Mouse (Mus musculus): ENCODE measurements around the gene Zfp143. TPM values are rescaled to one million over a fixed set of nuclear protein-coding genes. Genes with fewer than 3 reads are reported as not detected.
"Not testable (repeated sequence)": the region's sequence is repeated elsewhere in the genome, so short reads cannot be mapped to it uniquely, and the experiment has no call there.

The Zfp143 gene
- polyA plus RNA-seq, 2 experiments: 8.2 to 8.6 TPM

DNA sequence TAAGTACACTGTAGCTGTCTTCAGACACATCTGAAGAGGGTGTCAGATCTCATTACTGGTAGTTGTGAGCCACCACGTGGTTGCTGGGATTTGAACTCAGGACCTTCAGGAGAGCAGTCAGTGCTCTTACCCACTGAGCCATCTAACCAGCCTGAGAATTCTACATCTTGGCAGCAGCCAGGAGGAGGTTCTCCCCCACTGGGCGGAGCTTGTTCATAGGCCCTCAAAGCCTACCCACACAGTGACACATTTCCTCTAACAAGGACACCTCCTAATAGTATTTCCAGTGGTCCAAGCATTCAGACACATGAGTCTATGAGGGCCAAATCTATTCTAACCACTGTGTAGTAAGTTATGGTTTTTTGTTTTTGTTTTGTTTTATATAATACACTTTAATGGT lies 67.5 kb downstream of the Zfp143 start:
- H3K4me2 ChIP-seq (ENCODE audit: low read depth): no peak overlapping the region
- DNase-seq (ENCODE audit: low read depth in 3 of 3, low spot score in 3 of 3) (no peak), ATAC-seq (ENCODE audit: insufficient read depth) (no peak)
- H3K4me1 ChIP-seq (replicated peaks; ENCODE audit: control insufficient read depth in 2 of 2, insufficient read depth in 2 of 2, low read length in 1 of 2): peaks cover 4 to 10% of the 10 kb centered on the region in 2 experiments
- no peak overlapping the region for H3K27ac ChIP-seq
- H3K9me3 ChIP-seq (ENCODE audit: control insufficient read depth, low read length): no peaks in the 10 kb centered on the region
- TF ChIP-seq CTCF (IDR thresholded peaks at IDR 0.05; ENCODE audit: low read depth): no peak
- TF ChIP-seq EP300 (IDR thresholded peaks at IDR 0.05; ENCODE audit: low read depth): no peak
- no peak overlapping the region for H3K9ac ChIP-seq (replicated peaks)
- no peaks in the 10 kb centered on the region for H3K27me3 ChIP-seq (ENCODE audit: control insufficient read depth, insufficient read depth, low read length)
- H3K36me3 ChIP-seq (replicated peaks; ENCODE audit: control insufficient read depth, insufficient read depth, low read depth): peaks cover 62% of the 10 kb centered on the region
- no peak overlapping the region for H3K4me3 ChIP-seq (ENCODE audit: insufficient read depth in 1 of 2, low read depth in 2 of 2, low read length in 2 of 2)
- 72% methylated on average over 2 of the region's 2 CpGs for WGBS (ENCODE audit: insufficient replicate concordance)

DNA sequence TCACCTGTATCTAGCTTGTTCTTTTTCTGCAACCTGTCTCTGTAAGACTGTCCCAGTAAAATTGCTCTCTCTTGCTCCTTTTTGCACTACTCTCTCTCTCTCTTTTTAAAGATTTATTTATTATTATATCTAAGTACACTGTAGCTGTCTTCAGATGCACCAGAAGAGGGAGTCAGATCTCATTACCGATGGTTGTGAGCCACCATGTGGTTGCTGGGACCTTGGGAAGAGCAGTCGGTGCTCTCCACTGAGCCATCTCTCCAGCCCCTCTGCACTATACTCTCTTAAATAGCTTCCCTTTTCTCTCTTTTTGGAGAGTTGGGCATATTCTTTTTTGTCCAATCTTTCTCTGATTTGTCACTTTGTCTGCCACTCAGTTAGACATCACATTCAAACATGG lies 71.3 kb downstream of the Zfp143 start:
- peaks cover 79% of the 10 kb centered on the region for H3K36me3 ChIP-seq (replicated peaks; ENCODE audit: control insufficient read depth, insufficient read depth, low read depth)
- H3K4me3 ChIP-seq (ENCODE audit: insufficient read depth in 1 of 2, low read depth in 2 of 2, low read length in 2 of 2); H3K9me3 ChIP-seq (ENCODE audit: control insufficient read depth, low read length); H3K27ac ChIP-seq; H3K9ac ChIP-seq (replicated peaks); H3K4me2 ChIP-seq (ENCODE audit: low read depth); ATAC-seq (ENCODE audit: insufficient read depth); DNase-seq (ENCODE audit: low read depth in 3 of 3, low spot score in 3 of 3); H3K4me1 ChIP-seq (replicated peaks; ENCODE audit: control insufficient read depth in 2 of 2, insufficient read depth in 2 of 2, low read length in 1 of 2); H3K27me3 ChIP-seq (ENCODE audit: control insufficient read depth, insufficient read depth, low read length): not testable (repeated sequence)
- 60% methylated on average over 2 of the region's 2 CpGs for WGBS (ENCODE audit: insufficient replicate concordance)

DNA sequence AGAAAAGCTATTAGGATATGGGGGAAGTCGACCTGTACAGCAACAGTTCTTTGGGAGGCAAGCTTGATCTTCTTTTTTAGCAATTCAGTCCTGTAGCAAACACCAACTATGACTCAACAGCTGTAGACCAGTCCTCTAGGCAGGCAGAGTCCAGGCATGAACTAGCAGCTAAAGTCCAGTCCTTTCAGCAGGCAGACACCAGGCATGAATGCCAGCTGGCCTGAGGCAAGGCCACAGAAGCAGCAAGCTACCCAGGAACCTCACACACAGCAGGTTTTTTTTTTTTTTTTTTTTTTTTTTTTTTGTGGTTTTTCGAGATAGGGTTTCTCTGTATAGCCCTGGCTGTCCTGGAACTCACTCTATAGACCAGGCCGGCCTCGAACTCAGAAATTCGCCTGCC lies 73.0 kb downstream of the Zfp143 start:
- Histone ChIP-seq H3K27me3 (ENCODE audit: control insufficient read depth, insufficient read depth, low read length) (no peaks in the 10 kb centered on the region), H3K27ac (no peak overlapping the region), H3K4me1 (replicated peaks; ENCODE audit: control insufficient read depth in 2 of 2, insufficient read depth in 2 of 2, low read length in 1 of 2) (no peaks in the 10 kb centered on the region), H3K36me3 (replicated peaks; ENCODE audit: control insufficient read depth, insufficient read depth, low read depth) (peaks cover 82% of the 10 kb centered on the region), H3K4me2 (ENCODE audit: low read depth) (no peak overlapping the region), H3K4me3 (ENCODE audit: insufficient read depth in 1 of 2, low read depth in 2 of 2, low read length in 2 of 2) (no peak overlapping the region), H3K9ac (replicated peaks) (no peak overlapping the region), H3K9me3 (ENCODE audit: control insufficient read depth, low read length) (no peaks in the 10 kb centered on the region)
- WGBS (ENCODE audit: insufficient replicate concordance): 69% methylated on average over 5 of the region's 5 CpGs
- ATAC-seq (ENCODE audit: insufficient read depth): no peak
- TF ChIP-seq CTCF (IDR thresholded peaks at IDR 0.05; ENCODE audit: low read depth) (no peak), EP300 (IDR thresholded peaks at IDR 0.05; ENCODE audit: low read depth) (no peak)
- DNase-seq (ENCODE audit: low read depth in 3 of 3, low spot score in 3 of 3): no peak

DNA sequence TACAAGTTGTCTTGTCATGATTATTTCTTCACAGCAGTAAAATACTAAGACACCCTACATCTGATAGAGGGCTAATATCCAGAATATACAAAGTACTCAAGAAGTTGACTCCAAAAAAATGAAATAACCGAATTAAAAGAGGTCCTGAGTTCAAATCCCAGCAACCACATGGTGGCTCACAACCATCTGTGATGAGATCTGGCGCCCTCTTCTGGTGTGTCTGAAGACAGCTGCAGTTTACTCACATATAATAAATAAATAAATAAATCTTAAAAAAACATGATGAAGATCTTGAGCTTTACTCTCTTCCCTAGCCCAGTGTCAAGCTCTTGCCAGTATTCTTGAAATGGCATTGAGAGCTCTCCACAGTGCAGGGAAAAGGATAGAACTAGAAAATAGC lies 77.5 kb downstream of the Zfp143 start:
- no peak overlapping the region for H3K27ac ChIP-seq
- no peak overlapping the region for H3K4me3 ChIP-seq (ENCODE audit: insufficient read depth in 1 of 2, low read depth in 2 of 2, low read length in 2 of 2)
- no peak overlapping the region for H3K4me2 ChIP-seq (ENCODE audit: low read depth)
- 57% methylated on average over 2 of the region's 2 CpGs for WGBS (ENCODE audit: insufficient replicate concordance)
- H3K9me3 ChIP-seq (ENCODE audit: control insufficient read depth, low read length): no peaks in the 10 kb centered on the region
- TF ChIP-seq EP300 (IDR thresholded peaks at IDR 0.05; ENCODE audit: low read depth) (no peak), CTCF (IDR thresholded peaks at IDR 0.05; ENCODE audit: low read depth) (peak; percentile 17; the same call in 1 of the 2 replicates)
- ATAC-seq (ENCODE audit: insufficient read depth) (no peak), DNase-seq (ENCODE audit: low read depth in 3 of 3, low spot score in 3 of 3) (no peak)
- H3K9ac ChIP-seq (replicated peaks): no peak overlapping the region
- no peaks in the 10 kb centered on the region for H3K4me1 ChIP-seq (replicated peaks; ENCODE audit: control insufficient read depth in 2 of 2, insufficient read depth in 2 of 2, low read length in 1 of 2)
- no peaks in the 10 kb centered on the region for H3K27me3 ChIP-seq (ENCODE audit: control insufficient read depth, insufficient read depth, low read length)
- peaks cover 90% of the 10 kb centered on the region for H3K36me3 ChIP-seq (replicated peaks; ENCODE audit: control insufficient read depth, insufficient read depth, low read depth)

DNA sequence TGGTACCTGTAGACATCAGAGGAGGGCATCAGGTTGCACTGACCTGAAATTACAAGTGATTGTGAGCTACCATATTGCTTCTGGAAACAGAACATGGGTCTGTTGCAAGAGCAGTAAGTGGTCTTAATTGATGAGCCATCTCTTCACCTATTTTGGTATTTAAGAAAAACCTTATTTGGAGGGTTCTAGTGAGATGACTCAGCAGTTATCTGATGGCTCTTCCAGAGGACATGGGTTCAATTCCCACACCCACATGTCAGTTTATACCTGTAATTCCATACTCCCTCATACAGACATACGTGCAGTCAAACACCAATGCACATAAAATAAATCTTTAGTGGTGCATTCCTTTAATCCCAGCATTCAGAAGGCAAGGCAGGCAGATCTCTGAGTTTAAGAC lies 82.8 kb downstream of the Zfp143 start:
- Histone ChIP-seq H3K27me3 (ENCODE audit: control insufficient read depth, insufficient read depth, low read length) (no peaks in the 10 kb centered on the region), H3K4me3 (ENCODE audit: insufficient read depth in 1 of 2, low read depth in 2 of 2, low read length in 2 of 2) (no peak overlapping the region), H3K4me2 (ENCODE audit: low read depth) (no peak overlapping the region), H3K36me3 (replicated peaks; ENCODE audit: control insufficient read depth, insufficient read depth, low read depth) (peaks cover 51% of the 10 kb centered on the region), H3K9me3 (ENCODE audit: control insufficient read depth, low read length) (no peaks in the 10 kb centered on the region), H3K27ac (no peak overlapping the region), H3K4me1 (replicated peaks; ENCODE audit: control insufficient read depth in 2 of 2, insufficient read depth in 2 of 2, low read length in 1 of 2) (no peaks in the 10 kb centered on the region), H3K9ac (replicated peaks) (no peak overlapping the region)
- no peak for DNase-seq (ENCODE audit: low read depth in 3 of 3, low spot score in 3 of 3)
- ATAC-seq (ENCODE audit: insufficient read depth): no peak
- WGBS (ENCODE audit: insufficient replicate concordance): 92% methylated on average over 1 of the region's 1 CpGs
- TF ChIP-seq CTCF (IDR thresholded peaks at IDR 0.05; ENCODE audit: low read depth) (no peak), EP300 (IDR thresholded peaks at IDR 0.05; ENCODE audit: low read depth) (no peak)

Other genes with a start within 250 kb of the Zfp143 start
- gene Scube2, start 195.5 kb upstream of the Zfp143 start, polyA plus RNA-seq (2012; rRNA removed): 0.01 and 0.02 TPM in 2 replicates
- gene Scube2, start 195.5 kb upstream of the Zfp143 start, polyA plus RNA-seq (2014; fragmentation: Nextera tagmentation; extraction: Ambion mirVana): 0.03 TPM in 1 of 2 replicates, not detected in the other
- 11.5 and 13.8 TPM in 2 replicates for gene Dennd5a, start 100.7 kb upstream of the Zfp143 start, polyA plus RNA-seq (2012; rRNA removed)
- 6.9 and 8.9 TPM in 2 replicates for gene Dennd5a, start 100.7 kb upstream of the Zfp143 start, polyA plus RNA-seq (2014; fragmentation: Nextera tagmentation; extraction: Ambion mirVana)
- gene Tmem41b, start 74.3 kb upstream of the Zfp143 start, polyA plus RNA-seq (2012; rRNA removed): 10.7 and 14.5 TPM in 2 replicates
- gene Tmem41b, start 74.3 kb upstream of the Zfp143 start, polyA plus RNA-seq (2014; fragmentation: Nextera tagmentation; extraction: Ambion mirVana): 30.0 and 32.9 TPM in 2 replicates
- 13.6 and 22.2 TPM in 2 replicates for gene Ipo7, start 42.9 kb upstream of the Zfp143 start, polyA plus RNA-seq (2012; rRNA removed)
- gene Ipo7, start 42.9 kb upstream of the Zfp143 start, polyA plus RNA-seq (2014; fragmentation: Nextera tagmentation; extraction: Ambion mirVana): 9.1 and 10.2 TPM in 2 replicates
- gene Wee1, start 60.8 kb downstream of the Zfp143 start, polyA plus RNA-seq (2012; rRNA removed): 7.1 and 8.8 TPM in 2 replicates
- gene Wee1, start 60.8 kb downstream of the Zfp143 start, polyA plus RNA-seq (2014; fragmentation: Nextera tagmentation; extraction: Ambion mirVana): 8.1 and 9.4 TPM in 2 replicates
- gene Swap70, start 160.5 kb downstream of the Zfp143 start, polyA plus RNA-seq (2012; rRNA removed): 3.3 and 5.5 TPM in 2 replicates
- 7.6 and 7.9 TPM in 2 replicates for gene Swap70, start 160.5 kb downstream of the Zfp143 start, polyA plus RNA-seq (2014; fragmentation: Nextera tagmentation; extraction: Ambion mirVana)